Mouse (Mus musculus) heart, postnatal 36 days (tissue): ENCODE data around the gene Tmem259. TPM values are rescaled to one million over a fixed set of nuclear protein-coding genes. Genes with fewer than 3 reads are reported as not detected.

ENCODE experiments used
- DNase-seq, 2 experiments: peaks; one replicate each; pipeline ENCODE4 v3.0.0; 2021 to 2022
- intact Hi-C: fragments of 180-260 bp; cut with DNase I; formaldehyde crosslinking; loops from one replicate; pipeline ENCODE4 v1.15.1; 2025
- total RNA-seq, 2 experiments: library from RNA; stranded (reverse); gene quantifications; 2 replicates each; pipeline ENCODE4 v1.2.3; 2021

Tmem259 gene
- total RNA-seq: 100 to 1,000 TPM; 107 to 120 TPM

- intact Hi-C loops: loop anchor here (2.0 kb wide), 1 partner anchor 156 kb away; the partner anchor contains the start of gene Cbarp
Measured at GRCm38 (mm10) chr10:79984195-79984816, at the start of gene Tmem259. Gene Tmem259 (minus strand): TSS chr10:79984330.

GRCm38 (mm10) chr10:80032799-80033480 lies 48.8 kb upstream of the Tmem259 start:
- peak; percentile 64 to 67 for DNase-seq
- intact Hi-C loops: no loop called here

More at GRCm38 (mm10) chr10:79984195-79984816, at the start of gene Tmem259:
- DNase-seq: peak; percentile 85 to 88

GRCm38 (mm10) chr10:80030736-80031135 lies 46.6 kb upstream of the Tmem259 start:
- intact Hi-C loops: no loop called here

GRCm38 (mm10) chr10:80030191-80030590 lies 46.1 kb upstream of the Tmem259 start:
- DNase-seq: no peak
- intact Hi-C loops: no loop called here

More at GRCm38 (mm10) chr10:80030736-80031135, 46.6 kb upstream of the Tmem259 start:
- DNase-seq: no peak

- intact Hi-C loops: no loop called here
- no peak for DNase-seq
Measured at GRCm38 (mm10) chr10:80028521-80028846, 44.4 kb upstream of the Tmem259 start.

GRCm38 (mm10) chr10:80027681-80028520 lies 43.8 kb upstream of the Tmem259 start:
- no peak for DNase-seq
- intact Hi-C loops: no loop called here

- intact Hi-C loops: no loop called here
- no peak for DNase-seq
Measured at GRCm38 (mm10) chr10:80025889-80026288, 41.8 kb upstream of the Tmem259 start.

GRCm38 (mm10) chr10:80025463-80025862 lies 41.3 kb upstream of the Tmem259 start:
- DNase-seq: no peak
- intact Hi-C loops: no loop called here

- intact Hi-C loops: no loop called here
- no peak for DNase-seq
Measured at GRCm38 (mm10) chr10:80025044-80025347, 40.9 kb upstream of the Tmem259 start.

- intact Hi-C loops: no loop called here
- DNase-seq: no peak
Measured at GRCm38 (mm10) chr10:80024229-80025043, 40.3 kb upstream of the Tmem259 start.

GRCm38 (mm10) chr10:80023758-80024157 lies 39.6 kb upstream of the Tmem259 start:
- intact Hi-C loops: no loop called here
- no peak for DNase-seq

- intact Hi-C loops: no loop called here
- DNase-seq: no peak
Measured at GRCm38 (mm10) chr10:80022806-80023205, 38.7 kb upstream of the Tmem259 start.

- no peak for DNase-seq
- intact Hi-C loops: no loop called here
Measured at GRCm38 (mm10) chr10:80022164-80022563, 38.0 kb upstream of the Tmem259 start.

GRCm38 (mm10) chr10:80021320-80021641 lies 37.2 kb upstream of the Tmem259 start:
- no peak for DNase-seq

GRCm38 (mm10) chr10:80020603-80021319 lies 36.6 kb upstream of the Tmem259 start:
- intact Hi-C loops: no loop called here

More at GRCm38 (mm10) chr10:80021320-80021641, 37.2 kb upstream of the Tmem259 start:
- intact Hi-C loops: no loop called here

GRCm38 (mm10) chr10:80020191-80020590 lies 36.1 kb upstream of the Tmem259 start:
- intact Hi-C loops: no loop called here

More at GRCm38 (mm10) chr10:80020603-80021319, 36.6 kb upstream of the Tmem259 start:
- DNase-seq: no peak

GRCm38 (mm10) chr10:80019471-80020131 lies 35.5 kb upstream of the Tmem259 start:
- intact Hi-C loops: no loop called here
- peak in 1 of 2 experiments; percentile 39 for DNase-seq

More at GRCm38 (mm10) chr10:80020191-80020590, 36.1 kb upstream of the Tmem259 start:
- DNase-seq: no peak

GRCm38 (mm10) chr10:80018739-80019297 lies 34.7 kb upstream of the Tmem259 start:
- DNase-seq: peak; percentile 42 to 54
- intact Hi-C loops: no loop called here

GRCm38 (mm10) chr10:80017771-80018170 lies 33.6 kb upstream of the Tmem259 start:
- intact Hi-C loops: no loop called here
- no peak for DNase-seq
